Mouse (Mus musculus) cerebellum, adult 11-12 months (tissue): ENCODE results near the gene Dmtf1.
"Not testable (repeated sequence)": the region's sequence is repeated elsewhere in the genome, so short reads cannot be mapped to it uniquely, and the experiment has no call there.

Experiments
- DNase-seq: peaks from one replicate; pipeline ENCODE4 v3.0.0; 2022

The Dmtf1 gene

GRCm38 (mm10) chr5:9161456-9162041, at the start of gene Dmtf1:
Gene Dmtf1, minus strand, starts transcription at chr5:9161776.
- DNase-seq = peak; percentile 92

- DNase-seq = no peak
Measured at GRCm38 (mm10) chr5:9186467-9186866, 24.9 kb upstream of the Dmtf1 start.

- no peak for DNase-seq
Measured at GRCm38 (mm10) chr5:9173295-9173694, 11.7 kb upstream of the Dmtf1 start.

- DNase-seq = not testable (repeated sequence)
Measured at GRCm38 (mm10) chr5:9169328-9170005, 7.9 kb upstream of the Dmtf1 start.

- DNase-seq = no peak
Measured at GRCm38 (mm10) chr5:9166366-9166765, 4.8 kb upstream of the Dmtf1 start.

GRCm38 (mm10) chr5:9165151-9165550, 3.6 kb upstream of the Dmtf1 start:
- not testable (repeated sequence) for DNase-seq

- DNase-seq = no peak
Measured at GRCm38 (mm10) chr5:9163411-9163810, 1.8 kb upstream of the Dmtf1 start.

GRCm38 (mm10) chr5:9162088-9162487, 512 bp upstream of the Dmtf1 start:
- DNase-seq = peak; percentile 46

- no peak for DNase-seq
Measured at GRCm38 (mm10) chr5:9160831-9161455, 633 bp downstream of the Dmtf1 start.

GRCm38 (mm10) chr5:9157336-9157735, 4.2 kb downstream of the Dmtf1 start:
- DNase-seq = no peak

- no peak for DNase-seq
Measured at GRCm38 (mm10) chr5:9156746-9157145, 4.8 kb downstream of the Dmtf1 start.

- DNase-seq = no peak
Measured at GRCm38 (mm10) chr5:9149273-9149850, 12.2 kb downstream of the Dmtf1 start.

GRCm38 (mm10) chr5:9142376-9142775, 19.2 kb downstream of the Dmtf1 start:
- DNase-seq = no peak

GRCm38 (mm10) chr5:9140724-9141123, 20.9 kb downstream of the Dmtf1 start:
- DNase-seq = no peak

GRCm38 (mm10) chr5:9135588-9135987, 26.0 kb downstream of the Dmtf1 start:
- no peak for DNase-seq

- peak; percentile 48 for DNase-seq
Measured at GRCm38 (mm10) chr5:9131786-9132185, 29.8 kb downstream of the Dmtf1 start.

- no peak for DNase-seq
Measured at GRCm38 (mm10) chr5:9128566-9128965, 33.0 kb downstream of the Dmtf1 start.

GRCm38 (mm10) chr5:9124134-9124533, 37.4 kb downstream of the Dmtf1 start:
- no peak for DNase-seq

- no peak for DNase-seq
Measured at GRCm38 (mm10) chr5:9114162-9114561, 47.4 kb downstream of the Dmtf1 start.

- DNase-seq = no peak
Measured at GRCm38 (mm10) chr5:9111759-9112158, 49.8 kb downstream of the Dmtf1 start.

- DNase-seq = no peak
Measured at GRCm38 (mm10) chr5:9111285-9111684, 50.3 kb downstream of the Dmtf1 start.

- no peak for DNase-seq
Measured at GRCm38 (mm10) chr5:9109582-9109981, 52.0 kb downstream of the Dmtf1 start.

- no peak for DNase-seq
Measured at GRCm38 (mm10) chr5:9108490-9108889, 53.1 kb downstream of the Dmtf1 start.
